Mouse (Mus musculus) left cerebral cortex, postnatal 25 days (tissue): ENCODE data around the gene Ldhb. TPM values are rescaled to one million over a fixed set of nuclear protein-coding genes. Genes with fewer than 3 reads are reported as not detected.
"Not testable (repeated sequence)": the region's sequence is repeated elsewhere in the genome, so short reads cannot be mapped to it uniquely, and the experiment has no call there.

ENCODE experiments used
- DNase-seq, 2 experiments: peaks; one replicate each; pipeline ENCODE4 v3.0.0; 2022; ENCODE audit warnings: low spot score in 2 of 2, mixed read lengths in 1 of 2
- intact Hi-C: fragments of 180-260 bp; cut with DNase I; formaldehyde crosslinking; loops from one replicate; pipeline ENCODE4 v1.15.1; 2025
- total RNA-seq, 2 experiments: library from RNA; stranded (reverse); gene quantifications; 2 replicates each; pipeline ENCODE4 v1.2.3; 2021

The Ldhb gene
- total RNA-seq, 2 experiments from 2014 or later = 832 to 838 TPM

DNA sequence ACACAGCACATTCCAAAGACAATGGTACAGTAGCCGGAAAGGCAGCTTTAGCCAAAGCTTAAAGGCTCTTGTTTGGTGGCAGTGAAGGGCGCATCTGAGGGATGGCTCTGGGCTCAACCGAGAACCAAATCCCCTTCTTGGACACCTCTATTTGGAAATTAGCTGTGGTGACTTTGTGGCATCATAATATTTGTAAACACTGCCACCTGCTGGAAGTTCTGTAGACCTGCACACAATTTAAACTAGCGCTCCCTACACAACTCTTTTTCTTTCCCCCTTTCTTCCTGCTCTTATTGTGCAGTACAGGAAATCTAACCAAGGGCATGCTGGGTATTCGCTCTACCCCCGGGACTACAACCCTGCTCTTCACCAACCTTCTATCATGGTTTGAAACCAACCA is 11.4 kb upstream of the Ldhb start:
- DNase-seq = no peak
- intact Hi-C loops = loop anchor here (2.0 to 5.0 kb wide), 3 partner anchors 42 to 1032 kb away; no protein-coding TSS in a partner anchor

DNA sequence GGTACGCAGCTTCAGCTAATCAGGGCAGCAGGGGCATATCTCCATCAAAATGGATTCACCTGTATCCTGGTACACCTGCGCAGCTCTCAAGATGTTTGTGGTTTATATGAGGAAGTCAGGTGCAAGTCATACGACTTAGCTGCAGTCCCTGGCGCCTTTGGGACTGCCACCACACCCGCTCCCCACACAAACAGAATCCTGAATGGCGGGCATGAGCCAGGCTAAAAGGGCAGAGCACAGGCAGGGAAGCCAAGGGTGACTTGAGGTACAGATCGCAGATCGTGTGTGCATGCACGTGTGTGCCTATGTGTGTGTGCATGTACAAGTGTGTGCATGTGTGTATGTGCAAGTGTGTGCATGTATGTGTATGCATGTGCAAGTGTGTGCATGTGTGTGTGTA is 7.6 kb upstream of the Ldhb start:
- not testable (repeated sequence) for DNase-seq
- intact Hi-C loops = loop anchor here (5.0 kb wide), 2 partner anchors 153 to 1028 kb away; no protein-coding TSS in a partner anchor

DNA sequence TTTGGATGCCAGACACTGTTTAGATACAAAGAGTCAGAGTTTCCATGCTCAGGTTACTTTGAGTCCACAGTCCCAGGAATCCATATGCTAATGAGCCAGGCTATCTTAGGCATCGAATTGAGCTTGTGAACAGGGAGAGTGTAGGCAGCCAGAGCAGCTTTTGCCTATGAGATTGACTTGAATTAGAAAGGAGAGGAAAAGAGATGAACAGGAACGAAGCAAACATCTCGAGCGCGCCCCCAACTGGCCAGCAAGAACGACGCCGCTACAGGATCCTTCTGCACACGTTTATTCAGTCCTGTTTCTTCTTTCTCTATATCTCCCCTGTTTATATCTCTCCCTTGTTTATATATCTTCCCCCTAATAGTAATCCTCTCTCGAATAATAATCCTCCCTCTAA is 7.2 kb upstream of the Ldhb start:
- peak; percentile 71 to 91 for DNase-seq
- intact Hi-C loops = loop anchor here (5.0 kb wide), 2 partner anchors 153 to 1028 kb away; no protein-coding TSS in a partner anchor

DNA sequence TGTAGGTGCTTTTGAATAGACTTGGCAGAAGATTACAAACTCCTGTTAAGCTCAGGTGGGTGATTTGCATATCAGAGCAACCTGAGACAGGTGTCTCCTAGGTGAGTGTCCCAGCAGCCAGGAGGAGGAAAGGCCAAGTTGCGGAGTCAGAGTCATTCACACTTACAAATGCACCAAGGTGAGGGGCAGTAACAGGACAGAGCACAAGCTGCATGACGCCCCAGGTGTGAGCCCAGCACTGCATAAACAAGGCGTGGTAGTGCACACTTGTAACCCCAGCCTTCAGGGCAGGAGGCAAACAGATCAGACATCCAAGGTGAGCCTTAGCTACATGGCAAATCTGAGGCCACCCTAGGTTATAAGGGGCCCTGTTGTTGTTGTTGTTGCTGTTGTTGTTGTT is 5.1 kb upstream of the Ldhb start:
- DNase-seq = no peak
- intact Hi-C loops = no loop called here

DNA sequence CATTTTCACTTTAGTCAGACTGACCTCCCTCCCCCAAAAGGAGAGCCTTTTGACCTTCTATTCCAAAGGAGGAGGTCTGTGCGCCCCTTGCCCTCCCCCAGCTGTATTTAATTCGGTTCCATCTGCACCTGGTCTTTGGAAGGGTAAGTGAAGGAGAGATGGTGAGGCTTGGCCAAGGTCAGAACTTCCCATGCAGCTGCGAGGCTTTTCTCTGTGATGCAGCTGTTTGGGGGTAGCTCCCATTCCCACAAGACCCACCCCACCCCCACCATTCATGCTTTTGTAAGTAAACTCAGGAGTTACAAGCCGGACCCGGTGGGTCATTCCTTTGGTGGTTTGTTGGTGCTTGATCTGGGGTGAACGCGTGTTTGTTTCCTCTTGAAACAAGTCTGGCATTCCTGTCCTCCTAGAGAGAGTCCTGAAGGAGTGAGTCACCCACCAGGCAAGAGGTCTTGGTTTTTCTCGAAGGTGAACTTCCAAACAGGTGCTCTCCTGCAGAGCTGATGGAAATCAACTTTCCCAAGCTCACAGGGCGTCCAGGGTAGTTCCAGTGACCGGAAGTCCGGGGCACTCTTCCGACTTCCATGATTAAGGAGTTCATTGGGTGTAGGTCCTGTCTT is 3.9 kb upstream of the Ldhb start:
- intact Hi-C loops = no loop called here
- DNase-seq = no peak

DNA sequence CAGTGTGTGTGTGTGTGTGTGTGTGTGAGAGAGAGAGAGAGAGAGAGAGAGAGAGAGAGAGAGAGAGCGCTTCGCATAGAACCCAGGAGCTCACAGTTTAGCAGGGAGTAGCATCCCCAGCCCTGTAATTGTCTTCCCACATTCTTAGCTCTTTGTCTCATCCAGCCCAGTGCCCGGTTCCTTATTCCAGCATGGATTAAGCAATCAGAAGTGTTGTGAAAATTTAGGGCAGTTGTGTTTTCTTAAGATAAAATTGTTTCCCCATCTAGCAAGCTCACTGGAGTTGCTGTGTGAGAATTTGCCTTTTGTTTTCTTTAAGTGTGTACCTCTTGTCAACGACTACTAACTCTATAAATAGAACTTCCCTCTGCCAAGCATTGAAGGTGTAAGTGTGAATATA is 906 bp upstream of the Ldhb start:
- DNase-seq = no peak
- intact Hi-C loops = loop anchor here (5.0 kb wide), 1 partner anchor 161 kb away; the partner anchor contains the start of gene Pyroxd1

DNA sequence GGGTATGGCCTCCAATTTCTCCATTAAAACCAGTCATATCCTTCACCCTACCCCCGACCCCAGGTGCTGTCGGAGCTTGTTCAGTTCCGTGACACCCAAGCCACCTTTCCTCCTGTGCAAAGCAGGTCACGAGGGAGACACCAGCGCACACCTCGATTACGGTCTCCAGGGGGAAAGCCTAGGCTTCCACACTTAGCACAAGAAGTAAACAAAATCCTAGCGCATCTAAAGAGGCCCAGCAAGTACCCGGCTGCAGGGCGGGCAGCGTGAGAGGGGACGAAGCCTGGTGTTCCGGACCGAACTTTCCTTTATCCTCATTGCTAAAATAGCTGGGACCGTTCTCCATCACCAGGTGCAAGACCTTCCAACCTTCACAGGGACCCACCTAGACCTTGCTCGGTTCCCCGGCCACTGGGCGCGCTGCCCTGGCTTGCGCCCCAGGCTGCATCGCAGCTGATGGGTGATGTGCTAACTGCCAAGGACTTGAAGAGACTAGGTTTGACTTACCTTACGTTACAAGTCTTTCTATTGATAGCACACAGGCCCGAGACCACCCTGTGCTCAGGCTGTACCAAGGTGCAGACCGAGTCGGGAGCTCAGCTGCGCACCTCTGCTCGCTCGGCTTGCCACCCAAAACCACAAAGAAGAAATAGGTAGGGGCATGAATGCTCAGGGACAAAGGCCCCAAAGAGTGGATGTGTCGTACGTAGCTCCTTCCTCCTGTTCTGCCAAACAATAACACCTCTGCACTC is 548 bp downstream of the Ldhb start:
- DNase-seq = peak; percentile 20 to 37
- intact Hi-C loops = loop anchor here (2.0 to 5.0 kb wide), 2 partner anchors 120 to 160 kb away; partner anchors contain the start of genes Golt1b, Pyroxd1 and Recql

DNA sequence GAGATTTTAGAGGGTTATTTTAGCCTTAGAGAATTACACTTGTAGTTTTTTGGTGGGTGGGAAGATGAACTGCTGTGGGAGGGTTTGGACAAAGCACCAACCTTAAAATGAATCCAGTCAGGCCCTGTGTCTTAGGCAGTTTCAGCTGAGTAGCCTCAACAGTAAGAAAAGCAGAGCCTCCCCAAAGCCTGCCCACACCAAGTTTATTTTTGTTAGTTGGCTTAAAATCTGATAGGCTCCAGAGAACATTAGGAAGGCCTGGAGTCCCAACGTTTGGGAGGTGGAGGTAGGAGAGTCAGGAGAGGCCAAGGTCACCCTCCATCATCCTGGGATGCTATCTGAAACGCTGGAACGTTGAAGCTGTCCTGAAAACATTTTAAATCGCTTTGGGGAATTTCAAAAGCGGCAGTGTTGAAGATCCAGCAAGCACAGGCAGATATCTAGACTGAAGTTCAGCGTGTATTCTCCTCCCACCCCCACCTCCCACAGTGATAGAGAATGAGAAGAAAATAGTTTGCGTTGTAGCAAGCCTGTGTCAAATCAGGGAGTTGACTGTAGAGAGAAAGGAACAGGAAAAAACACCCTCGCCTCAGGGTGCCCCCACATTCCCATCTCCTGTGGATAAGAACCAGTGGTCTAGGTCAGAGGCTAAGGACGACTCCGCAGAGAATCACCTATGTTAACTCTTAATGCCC is 1.3 kb downstream of the Ldhb start:
- peak in 1 of 2 experiments; percentile 57 for DNase-seq
- intact Hi-C loops = loop anchor here (2.0 to 5.0 kb wide), 2 partner anchors 120 to 159 kb away; partner anchors contain the start of genes Golt1b, Pyroxd1 and Recql

DNA sequence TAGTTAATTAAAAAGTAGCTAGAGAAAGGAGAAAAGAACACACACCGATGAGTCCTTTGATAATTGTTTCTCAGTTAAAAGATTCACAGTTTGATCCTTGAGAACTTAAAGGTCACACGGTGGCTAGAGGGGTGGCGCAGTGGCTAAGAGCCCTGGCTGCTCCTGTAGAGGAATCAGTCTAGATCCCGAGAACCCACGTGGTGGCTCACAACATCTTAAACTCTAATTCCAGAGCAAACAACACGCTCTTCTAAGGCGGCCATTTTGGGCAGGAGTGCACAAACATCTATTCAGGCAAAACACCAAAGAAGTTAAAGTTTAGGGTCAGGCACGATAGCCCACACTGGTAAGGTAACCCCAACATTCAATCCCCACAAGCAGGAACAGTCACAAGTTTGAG is 4.2 kb downstream of the Ldhb start:
- intact Hi-C loops = no loop called here
- DNase-seq = no peak

DNA sequence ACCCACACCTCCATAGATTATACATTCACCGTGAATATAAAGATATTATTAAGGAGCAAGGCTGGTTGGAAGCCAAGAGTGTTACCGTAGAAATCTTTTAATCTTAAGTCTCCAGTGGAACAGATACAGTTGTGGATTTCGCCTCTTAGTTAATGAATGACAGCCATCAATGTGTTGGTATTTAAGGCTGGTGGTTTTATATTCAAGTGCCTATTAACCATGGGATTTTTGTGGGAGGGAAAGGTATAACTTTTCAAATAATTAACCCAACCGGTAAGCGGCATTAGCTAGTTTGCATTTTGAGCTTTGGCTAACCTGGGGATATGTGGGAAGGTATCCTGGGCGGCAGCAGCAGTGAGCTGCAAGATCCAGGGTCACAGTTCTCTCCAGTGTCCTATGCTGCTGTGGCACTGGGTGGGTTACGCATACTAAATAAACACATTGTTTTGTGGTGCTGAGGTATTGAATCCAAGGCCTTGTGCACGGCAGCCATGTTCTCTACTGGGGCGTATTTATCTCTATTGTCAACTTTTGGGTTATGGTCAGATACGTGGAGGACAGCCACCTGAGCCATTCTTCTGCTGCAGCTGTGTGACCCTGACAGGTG is 5.1 kb downstream of the Ldhb start:
- no peak for DNase-seq
- intact Hi-C loops = no loop called here

DNA sequence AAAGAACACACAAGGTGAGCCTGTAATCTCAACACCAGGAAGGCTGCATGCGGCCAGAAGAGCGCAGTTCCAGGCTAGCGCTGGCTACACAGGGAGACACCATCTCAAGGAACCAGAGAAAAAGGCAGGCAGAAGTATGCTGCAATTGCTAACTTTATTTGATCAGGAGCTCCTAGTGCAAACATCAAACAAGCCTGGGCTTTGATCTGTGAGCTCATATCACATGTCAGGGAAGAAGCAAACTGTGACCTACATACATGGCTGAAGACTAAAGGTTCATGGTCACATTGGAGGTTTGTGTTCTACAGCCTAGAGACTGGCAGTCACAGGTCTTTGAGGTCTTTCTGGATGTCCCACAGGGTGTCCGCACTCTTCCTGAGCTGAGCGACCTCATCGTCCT is 17.6 kb downstream of the Ldhb start:
- DNase-seq, intact Hi-C loops: not testable (repeated sequence)

DNA sequence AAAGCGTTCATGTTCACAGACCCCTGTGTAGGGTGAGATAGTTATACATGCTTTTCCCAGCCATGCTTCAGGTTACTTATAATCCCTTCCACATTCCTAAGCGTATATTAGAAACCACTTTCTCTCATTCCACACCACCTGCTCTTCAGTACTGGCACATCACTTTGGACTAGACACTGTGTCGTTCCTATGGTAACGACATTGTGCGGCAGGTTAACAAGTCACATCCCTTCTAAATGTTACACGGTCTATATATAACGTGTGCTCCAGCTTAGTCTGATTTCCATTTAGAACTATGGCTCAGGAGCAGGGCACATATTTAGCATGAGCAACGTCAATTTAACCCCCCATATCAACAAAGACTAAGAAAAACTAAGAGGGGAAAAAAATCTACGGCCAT is 20.1 kb downstream of the Ldhb start:
- DNase-seq = no peak
- intact Hi-C loops = no loop called here

DNA sequence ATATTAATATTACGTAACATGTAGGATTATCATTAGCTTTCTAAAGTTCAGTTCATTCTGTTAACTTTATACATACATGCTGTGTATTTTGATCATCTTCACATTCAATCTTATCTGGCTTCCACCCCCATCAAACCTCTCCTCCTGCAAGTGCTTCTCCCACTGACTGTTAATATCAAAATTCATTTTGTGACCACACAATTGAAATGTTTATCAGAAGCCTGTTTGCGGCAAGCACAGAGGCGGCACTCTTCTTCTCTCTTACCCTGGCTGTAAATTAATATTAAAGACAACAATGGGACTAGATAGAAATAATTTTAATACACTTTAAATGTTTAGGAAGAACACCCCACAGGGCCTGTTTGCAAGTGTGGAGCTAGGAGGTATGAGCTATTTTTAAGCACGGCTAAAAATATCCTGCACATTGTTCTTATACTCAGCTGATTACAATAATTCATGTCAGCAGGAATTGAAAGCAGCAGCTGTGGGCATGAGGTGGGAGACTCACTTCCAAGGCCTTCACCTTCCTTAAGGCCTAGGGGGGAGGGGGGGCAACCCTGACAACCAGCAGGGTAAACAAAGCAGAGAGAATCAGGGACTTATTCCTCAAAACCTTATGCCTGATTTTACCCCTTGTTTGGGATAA is 22.2 kb downstream of the Ldhb start:
- intact Hi-C loops = no loop called here
- DNase-seq = no peak

DNA sequence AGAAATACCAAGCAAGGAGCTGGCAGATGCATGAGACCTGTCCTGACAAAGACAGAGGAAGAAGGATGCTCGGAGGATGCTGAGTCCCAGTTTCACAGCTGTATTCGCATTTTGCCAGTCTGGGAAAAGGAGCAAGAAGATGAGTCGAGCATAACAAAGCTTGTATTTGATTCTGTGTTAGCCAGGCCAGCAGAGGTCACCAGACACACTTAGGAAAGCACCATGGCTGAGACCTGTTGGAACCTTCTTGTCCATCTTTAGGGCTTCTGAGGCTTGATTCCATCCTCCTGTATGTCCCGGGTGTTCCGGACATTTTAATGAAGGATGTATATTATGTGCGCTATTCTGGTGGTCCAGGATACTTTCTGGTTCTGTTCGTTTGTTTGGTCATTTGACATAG is 30.5 kb downstream of the Ldhb start:
- intact Hi-C loops = loop anchor here (2.0 kb wide), 1 partner anchor 42 kb away; no protein-coding TSS in a partner anchor
- DNase-seq = no peak

DNA sequence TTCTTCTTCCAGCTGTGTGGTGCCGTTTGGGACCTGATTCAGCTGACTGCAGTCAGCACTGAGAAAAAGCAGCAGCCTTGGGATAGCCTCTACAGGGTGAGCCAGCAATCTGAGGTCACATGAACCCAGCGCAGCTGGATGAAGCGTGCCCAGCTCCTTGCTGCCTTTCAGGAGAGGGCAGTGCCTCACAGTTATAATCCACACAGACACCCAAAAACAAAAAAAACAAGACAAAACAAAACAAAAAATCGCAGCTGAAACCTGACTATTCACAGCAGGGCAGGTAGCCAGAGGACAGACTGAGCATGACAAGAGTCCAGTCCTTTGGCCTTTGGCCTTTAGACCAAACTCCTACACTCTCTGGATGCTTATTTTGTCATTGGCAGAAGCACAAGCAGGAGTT is 35.0 kb downstream of the Ldhb start, which contains the start of gene Gys2:
Gene Gys2, minus strand, starts transcription at position 309 of the 403 bp plus-strand sequence.
- no peak for DNase-seq

DNA sequence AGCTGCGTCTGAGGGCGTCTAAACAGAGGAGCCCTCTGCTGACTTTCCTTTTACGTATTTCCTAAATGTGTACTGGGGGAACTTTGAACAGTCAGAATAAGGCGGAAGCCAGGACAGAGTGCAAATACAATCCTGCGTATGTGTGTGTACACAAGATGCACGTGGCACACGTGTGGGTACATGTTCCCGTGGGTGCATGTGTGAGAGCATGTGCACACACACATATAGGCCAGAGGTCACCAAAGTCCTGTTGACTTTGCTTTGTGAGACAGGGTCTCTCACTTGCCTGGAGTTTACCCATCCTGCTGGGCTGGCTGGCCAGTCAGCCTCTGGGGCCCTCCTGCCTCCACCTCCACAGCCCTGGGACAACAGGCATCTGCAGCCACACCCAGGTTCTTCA is 36.6 kb downstream of the Ldhb start:
- intact Hi-C loops = no loop called here

More for the DNA sequence above, 35.0 kb downstream of the Ldhb start, which contains the start of gene Gys2:
- intact Hi-C loops = no loop called here

DNA sequence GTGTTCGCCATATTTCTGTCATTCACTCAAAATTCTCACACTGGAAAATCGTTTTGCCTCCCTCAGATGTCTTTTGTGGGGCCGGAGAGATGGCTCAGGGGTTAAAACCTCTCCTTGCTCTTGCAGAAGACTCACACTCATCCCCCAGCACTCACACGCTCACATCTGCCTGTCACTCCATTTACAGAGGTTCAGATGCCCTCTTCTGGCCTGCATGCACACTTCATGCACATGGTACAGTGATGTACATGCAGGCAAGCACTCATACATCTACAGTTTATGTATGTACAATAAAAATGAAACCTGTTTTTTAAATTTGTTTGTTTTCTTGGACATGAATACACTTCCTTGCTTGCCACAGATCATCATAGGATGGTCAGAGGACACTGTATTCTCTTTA is 38.2 kb downstream of the Ldhb start:
- DNase-seq = no peak
- intact Hi-C loops = no loop called here

More for the DNA sequence above, 36.6 kb downstream of the Ldhb start:
- DNase-seq = no peak

DNA sequence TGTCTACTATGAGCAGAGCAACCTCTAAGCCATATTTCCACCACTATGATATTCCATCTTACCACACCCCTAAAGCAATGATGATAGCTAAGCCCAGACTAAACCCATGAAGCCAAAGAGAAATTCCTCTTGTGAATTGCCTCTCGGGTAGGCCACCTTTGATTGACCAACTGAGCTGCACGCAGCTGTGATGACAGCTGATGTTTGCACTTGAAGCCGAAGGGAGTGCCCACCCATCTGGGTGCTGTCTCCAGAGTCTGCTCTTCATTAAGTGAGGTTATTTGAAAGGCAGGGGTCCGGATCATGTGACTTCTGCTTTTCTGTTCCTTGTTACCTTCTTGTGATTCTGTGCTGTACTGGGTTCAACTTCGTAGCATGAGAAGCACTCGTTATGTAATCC is 45.6 kb downstream of the Ldhb start:
- intact Hi-C loops = no loop called here
- DNase-seq = no peak

DNA sequence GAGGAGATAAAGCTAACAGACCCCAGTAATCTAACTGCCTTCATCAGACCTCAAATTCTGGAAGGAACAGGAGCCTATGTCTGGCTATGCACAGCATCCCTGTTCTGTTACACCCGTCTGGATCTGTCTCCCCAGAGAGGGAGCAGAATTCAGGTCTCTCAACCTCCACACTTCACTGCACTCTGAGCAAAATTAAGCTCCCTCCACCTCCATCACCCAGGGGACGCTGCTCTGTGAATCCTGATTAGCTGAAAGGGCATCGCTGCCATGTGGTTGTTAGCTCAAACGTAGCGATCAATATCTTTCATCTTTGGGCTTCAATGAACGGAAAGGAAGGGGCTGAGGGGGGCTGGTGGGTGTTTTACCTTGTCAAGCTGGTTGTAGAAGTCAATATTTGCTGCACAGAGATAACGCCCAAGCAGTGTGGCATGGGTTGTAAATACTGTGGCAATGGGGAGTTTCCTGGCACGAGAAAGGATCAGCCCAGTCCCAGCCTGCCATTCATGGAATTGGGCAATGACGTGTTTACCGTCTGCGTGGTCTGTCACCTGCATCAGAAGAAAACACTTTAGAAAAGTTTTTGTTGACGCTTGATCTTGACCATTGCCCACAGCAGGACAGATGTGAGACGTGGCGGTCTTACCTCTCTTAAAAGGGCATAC is 48.6 kb downstream of the Ldhb start:
- no peak for DNase-seq
- intact Hi-C loops = no loop called here
